Mouse (Mus musculus) MEL (cell line): ENCODE results near the gene Bri3bp. TPM values are rescaled to one million over a fixed set of nuclear protein-coding genes. Genes with fewer than 3 reads are reported as not detected.
A peak's percentile ranks its signal among the peaks of the same experiment; 100 is the strongest.
"Not testable (repeated sequence)": the region's sequence is repeated elsewhere in the genome, so short reads cannot be mapped to it uniquely, and the experiment has no call there.

Experiments used
- DNase-seq: peaks from one replicate; pipeline ENCODE4 v3.0.0; 2011; ENCODE audit warnings: low read depth, low spot score
- H3K27ac ChIP-seq: 2 replicates; pipeline ENCODE4 v1.5.1; 2012; ENCODE audit warnings: low read depth, mild to moderate bottlenecking, control low read depth, low read length, moderate library complexity; ENCODE audit not compliant: control insufficient read depth
- H3K27me3 ChIP-seq, 2 experiments: fragments of 150-350 bp in 1 of 2; sonication (generic) in 1 of 2; 2 replicates each; pipeline ENCODE4 v1.6.1; 2012; ENCODE audit warnings: low read length in 2 of 2, mild to moderate bottlenecking in 2 of 2, improper control_type of control experiment in 1 of 2, moderate library complexity in 1 of 2; ENCODE audit not compliant: insufficient read depth in 2 of 2, control insufficient read depth in 1 of 2
- H3K36me3 ChIP-seq, 2 experiments: 2 replicates each; pipeline ENCODE4 v1.6.1; 2012 to 2014; ENCODE audit warnings: low read length in 2 of 2, improper control_type of control experiment in 1 of 2, inconsistent platforms in 1 of 2, mild to moderate bottlenecking in 1 of 2; ENCODE audit not compliant: insufficient read depth in 2 of 2, control insufficient read depth in 1 of 2
- H3K4me1 ChIP-seq, 2 experiments: fragments of 150-350 bp in 1 of 2; sonication (generic) in 1 of 2; 2 replicates each; pipeline ENCODE4 v1.6.1; 2012; ENCODE audit warnings: low read length in 2 of 2, improper control_type of control experiment in 1 of 2, mild to moderate bottlenecking in 1 of 2; ENCODE audit not compliant: insufficient read depth in 2 of 2, control insufficient read depth in 1 of 2
- H3K4me3 ChIP-seq, 2 experiments: fragments of 150-350 bp in 1 of 2; sonication (generic) in 1 of 2; 2 replicates each; pipeline ENCODE4 v1.5.1; 2012; ENCODE audit warnings: low read depth in 2 of 2, low read length in 2 of 2, mild to moderate bottlenecking in 2 of 2, moderate library complexity in 2 of 2, control low read depth in 1 of 2, improper control_type of control experiment in 1 of 2; ENCODE audit not compliant: control insufficient read depth in 1 of 2, insufficient read depth in 1 of 2
- H3K79me2 ChIP-seq: 2 replicates; pipeline ENCODE4 v1.6.1; 2012; ENCODE audit warnings: mild to moderate bottlenecking, low read length, moderate library complexity; ENCODE audit not compliant: control insufficient read depth, poor library complexity, insufficient read depth
- H3K9ac ChIP-seq: 2 replicates; pipeline ENCODE4 v1.6.1; 2012; ENCODE audit warnings: low read depth, mild to moderate bottlenecking, control low read depth, low read length, moderate library complexity; ENCODE audit not compliant: control insufficient read depth, poor library complexity, severe bottlenecking
- H3K9me3 ChIP-seq: fragments of 150-350 bp; sonication (generic); replicated peaks from 2 replicates; pipeline ENCODE4 v1.6.1; 2012; ENCODE audit warnings: mild to moderate bottlenecking, low read length, improper control_type of control experiment, moderate library complexity; ENCODE audit not compliant: insufficient read depth
- BHLHE40 ChIP-seq: IDR thresholded peaks from 2 replicates; pipeline ENCODE4 v1.6.1; 2012; ENCODE audit warnings: low read depth, mild to moderate bottlenecking, inconsistent platforms, low read length, improper control_type of control experiment, borderline replicate concordance
- ELF1 ChIP-seq: IDR thresholded peaks from 2 replicates; pipeline ENCODE4 v1.6.1; 2014; ENCODE audit warnings: low read depth, mild to moderate bottlenecking, inconsistent platforms, low read length, improper control_type of control experiment, moderate library complexity
- EP300 ChIP-seq, 2 experiments: IDR thresholded peaks; 2 replicates each; pipeline ENCODE4 v1.6.1; 2011; ENCODE audit warnings: improper control_type of control experiment in 2 of 2, low read length in 2 of 2, low read depth in 1 of 2, mild to moderate bottlenecking in 1 of 2
- ETS1 ChIP-seq: IDR thresholded peaks from 2 replicates; pipeline ENCODE4 v1.6.1; 2012; ENCODE audit warnings: low read depth, mild to moderate bottlenecking, inconsistent platforms, low read length, improper control_type of control experiment, moderate library complexity
- HCFC1 ChIP-seq: IDR thresholded peaks from 2 replicates; pipeline ENCODE4 v1.6.1; 2012; ENCODE audit warnings: low read depth, mild to moderate bottlenecking, inconsistent platforms, low read length, improper control_type of control experiment, moderate library complexity
- MAX ChIP-seq: IDR thresholded peaks from 2 replicates; pipeline ENCODE4 v1.6.1; 2011; ENCODE audit warnings: low read length, improper control_type of control experiment
- MAZ ChIP-seq: IDR thresholded peaks from 2 replicates; pipeline ENCODE4 v1.6.1; 2012; ENCODE audit warnings: low read depth, mild to moderate bottlenecking, inconsistent platforms, low read length, improper control_type of control experiment
- MEF2A ChIP-seq: IDR thresholded peaks from 2 replicates; pipeline ENCODE4 v1.6.1; 2014; ENCODE audit warnings: low read depth, mild to moderate bottlenecking, inconsistent platforms, low read length, improper control_type of control experiment; ENCODE audit not compliant: poor library complexity, insufficient replicate concordance, severe bottlenecking; ENCODE audit errors: extremely low read depth
- MXI1 ChIP-seq: IDR thresholded peaks from 2 replicates; pipeline ENCODE4 v1.6.1; 2011; ENCODE audit warnings: mild to moderate bottlenecking, low read depth, low read length, improper control_type of control experiment
- MYB ChIP-seq: IDR thresholded peaks from 2 replicates; pipeline ENCODE4 v1.6.1; 2011; ENCODE audit warnings: mild to moderate bottlenecking, low read depth, low read length, improper control_type of control experiment
- MYC ChIP-seq: IDR thresholded peaks from 2 replicates; pipeline ENCODE4 v1.6.1; 2011; ENCODE audit warnings: low read depth, mild to moderate bottlenecking, low read length, improper control_type of control experiment, moderate library complexity
- NELFE ChIP-seq: IDR thresholded peaks from 2 replicates; pipeline ENCODE4 v1.6.1; 2011; ENCODE audit warnings: low read depth, low read length, improper control_type of control experiment
- NRF1 ChIP-seq: IDR thresholded peaks from 2 replicates; pipeline ENCODE4 v1.6.1; 2014; ENCODE audit warnings: low read depth, mild to moderate bottlenecking, inconsistent platforms, low read length, improper control_type of control experiment, moderate library complexity; ENCODE audit not compliant: poor library complexity, insufficient read depth, severe bottlenecking
- POLR2A ChIP-seq, 2 experiments: IDR thresholded peaks; 2 replicates each; pipeline ENCODE4 v1.6.1; 2011 to 2012; ENCODE audit warnings: low read length in 2 of 2, mild to moderate bottlenecking in 2 of 2, control low read depth in 1 of 2, improper control_type of control experiment in 1 of 2, low read depth in 1 of 2, moderate library complexity in 1 of 2; ENCODE audit not compliant: control insufficient read depth in 1 of 2, insufficient read depth in 1 of 2, poor library complexity in 1 of 2
- POLR2AphosphoS2 ChIP-seq: IDR thresholded peaks from 2 replicates; pipeline ENCODE4 v1.6.1; 2011; ENCODE audit warnings: low read length, improper control_type of control experiment
- SIN3A ChIP-seq: IDR thresholded peaks from 2 replicates; pipeline ENCODE4 v1.6.1; 2012; ENCODE audit warnings: low read length, improper control_type of control experiment, inconsistent platforms
- TBP ChIP-seq: IDR thresholded peaks from 2 replicates; pipeline ENCODE4 v1.8.0; 2011; ENCODE audit warnings: low read depth, low read length, improper control_type of control experiment
- TCF12 ChIP-seq: IDR thresholded peaks from 2 replicates; pipeline ENCODE4 v1.6.1; 2014; ENCODE audit warnings: low read depth, mild to moderate bottlenecking, inconsistent platforms, low read length, improper control_type of control experiment, moderate library complexity
- USF1 ChIP-seq: IDR thresholded peaks from 2 replicates; pipeline ENCODE4 v1.6.1; 2014; ENCODE audit warnings: low read depth, mild to moderate bottlenecking, inconsistent platforms, low read length, improper control_type of control experiment, moderate library complexity
- ZC3H11A ChIP-seq: IDR thresholded peaks from 2 replicates; pipeline ENCODE4 v1.6.1; 2012; ENCODE audit warnings: low read depth, mild to moderate bottlenecking, inconsistent platforms, low read length, improper control_type of control experiment
- ZMIZ1 ChIP-seq: IDR thresholded peaks from 2 replicates; pipeline ENCODE4 v1.6.1; 2012; ENCODE audit warnings: low read depth, mild to moderate bottlenecking, inconsistent platforms, low read length, improper control_type of control experiment, moderate library complexity
- polyA plus RNA-seq, 2 experiments: library from polyadenylated mRNA; stranded (reverse) in 1 of 2; unstranded in 1 of 2; fragments of >175 nt in 1 of 2; fragments of >200 nt in 1 of 2; gene quantifications; 2 replicates each; pipeline versions ENCODE4 v1.2.1 to v1.2.4; 2012; ENCODE audit warnings: low replicate concordance in 2 of 2, low read depth in 1 of 2; ENCODE audit not compliant: insufficient read length in 2 of 2, insufficient read depth in 1 of 2, missing spikeins in 1 of 2
- total RNA-seq: library from RNA; depleted of rRNA; stranded (reverse); fragments of 300-350 nt; gene quantifications from 2 replicates; pipeline ENCODE4 v1.2.3, GENCODE M21; 2012

Bri3bp gene
- total and polyA plus RNA-seq, 3 experiments = 73.7 to 264 (median 87.6) TPM

DNA sequence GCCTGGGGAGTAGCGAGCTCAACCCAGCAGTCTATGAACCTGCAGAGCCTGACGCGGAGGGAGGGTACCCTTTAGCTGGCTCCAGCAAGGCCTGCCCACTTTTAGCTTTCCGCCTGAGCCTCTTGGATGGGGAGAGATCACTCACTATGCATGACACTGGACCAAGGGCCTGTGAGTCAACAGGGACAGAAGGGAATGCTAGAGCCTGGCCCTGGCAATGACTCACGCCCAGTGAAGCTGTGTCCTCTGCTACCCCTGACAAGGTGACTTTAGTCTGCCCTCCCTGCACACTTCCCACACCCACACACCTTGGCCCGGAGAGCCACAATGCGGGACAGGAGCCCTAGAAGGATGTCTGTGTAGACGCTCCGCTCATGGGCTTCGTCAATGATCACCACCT is 15.0 kb upstream of the Bri3bp start:
- Histone ChIP-seq H3K4me3 (no peak overlapping the region), H3K27me3 (no peaks in the 10 kb centered on the region), H3K4me1 (no peaks in the 10 kb centered on the region), H3K9ac (no peak overlapping the region), H3K79me2 (no peaks in the 10 kb centered on the region), H3K36me3 (peaks cover 0 to 18% of the 10 kb centered on the region in 2 experiments; a peak in 2 of 4 replicates), H3K9me3 (no peaks in the 10 kb centered on the region), H3K27ac (no peak overlapping the region)
- TF ChIP-seq EP300 (IDR thresholded peaks at IDR 0.05; ENCODE audit: low read depth in 1 of 2, low read length in 2 of 2) (no peak), MYB (no peak), NELFE (no peak), ZC3H11A (no peak), HCFC1 (no peak), POLR2AphosphoS2 (no peak)
- DNase-seq = no peak

- not testable (repeated sequence) for H3K27ac ChIP-seq
Measured at GRCm38 (mm10) chr5:125432324-125432723, 9.0 kb upstream of the Bri3bp start.

GRCm38 (mm10) chr5:125433793-125434337 is 7.5 kb upstream of the Bri3bp start, which contains the start of gene Dhx37:
Dhx37 (minus strand) TSS chr5:125434121.
- Histone ChIP-seq H3K27me3 (no peaks in the 10 kb centered on the region), H3K4me3 (peak within 1 kb of the TSS; percentile 71 to 99), H3K9ac (peak within 1 kb of the TSS; percentile 90), H3K9me3 (no peaks in the 10 kb centered on the region), H3K79me2 (peaks cover 16% of the 10 kb centered on the region), H3K27ac (peak within 1 kb of the TSS; percentile 69), H3K4me1 (peaks cover 0 to 7% of the 10 kb centered on the region in 2 experiments; a peak in 3 of 4 replicates), H3K36me3 (peaks cover 7 to 9% of the 10 kb centered on the region in 2 experiments)
- DNase-seq = peak; percentile 98
- TF ChIP-seq HCFC1 (peak; percentile 84), TBP (peak; percentile 30; the same call in 1 of the 2 replicates), SIN3A (peak; percentile 92), BHLHE40 (no peak), NELFE (peak; percentile 98), MYC (peak; percentile 93), POLR2A (IDR thresholded peaks at IDR 0.05; ENCODE audit: control insufficient read depth in 1 of 2, insufficient read depth in 1 of 2, low read depth in 1 of 2, low read length in 2 of 2, poor library complexity in 1 of 2) (peak; percentile 94 to 97), MAX (peak; percentile 93), USF1 (peak; percentile 46), MAZ (0 out of 2 replicates have a peak, but pooled peaks have one; percentile 30), ELF1 (peak; percentile 88), ETS1 (no peak; the same call in 1 of the 2 replicates), NRF1 (peak; percentile 100), MYB (no peak), POLR2AphosphoS2 (peak; percentile 90), MEF2A (no peak), TCF12 (peak; percentile 44; the same call in 1 of the 2 replicates), MXI1 (peak; percentile 98), ZMIZ1 (peak; percentile 84; the same call in 1 of the 2 replicates)

More at GRCm38 (mm10) chr5:125432324-125432723, 9.0 kb upstream of the Bri3bp start:
- not testable (repeated sequence) for H3K4me1 ChIP-seq, H3K9ac ChIP-seq, DNase-seq, H3K27me3 ChIP-seq, H3K4me3 ChIP-seq, H3K9me3 ChIP-seq, H3K36me3 ChIP-seq
- peaks cover 16% of the 10 kb centered on the region for H3K79me2 ChIP-seq
- peak; percentile 93 for TF ChIP-seq TBP
